Mouse (Mus musculus) ES-E14 (cell line): ENCODE measurements around the gene Ptpa. TPM values are rescaled to one million over a fixed set of nuclear protein-coding genes. Genes with fewer than 3 reads are reported as not detected.
A peak's percentile ranks its signal among the peaks of the same experiment; 100 is the strongest.

Source experiments
- DNase-seq: peaks from one replicate; pipeline ENCODE4 v3.0.0-alpha.2; 2013; ENCODE audit warnings: low read depth, low spot score
- H3K27ac ChIP-seq: 2 replicates; pipeline ENCODE4 v1.5.1; 2012; ENCODE audit warnings: low read depth, mild to moderate bottlenecking, low read length, moderate library complexity, mixed read lengths; ENCODE audit not compliant: poor library complexity, insufficient read depth, severe bottlenecking
- H3K36me3 ChIP-seq: 2 replicates; pipeline ENCODE4 v1.6.1; 2012; ENCODE audit warnings: mild to moderate bottlenecking, low read length, moderate library complexity, mixed read lengths; ENCODE audit not compliant: control insufficient read depth, poor library complexity, insufficient read depth, severe bottlenecking
- H3K4me1 ChIP-seq, 2 experiments: fragments of 150-350 bp in 1 of 2; sonication (generic) in 1 of 2; 2 replicates each; pipeline ENCODE4 v1.6.1; 2012; ENCODE audit warnings: low read length in 2 of 2, mild to moderate bottlenecking in 1 of 2, mixed read lengths in 1 of 2; ENCODE audit not compliant: control insufficient read depth in 2 of 2, insufficient read depth in 2 of 2, poor library complexity in 1 of 2
- H3K4me3 ChIP-seq, 2 experiments: fragments of 150-350 bp in 1 of 2; sonication (generic) in 1 of 2; 2 replicates each; pipeline ENCODE4 v1.5.1; 2012; ENCODE audit warnings: low read length in 2 of 2, low read depth in 1 of 2, mild to moderate bottlenecking in 1 of 2, mixed read lengths in 1 of 2; ENCODE audit not compliant: insufficient read depth in 1 of 2, poor library complexity in 1 of 2, severe bottlenecking in 1 of 2
- H3K9ac ChIP-seq: 2 replicates; pipeline ENCODE4 v1.6.1; 2012; ENCODE audit warnings: low read depth, mild to moderate bottlenecking, low read length, mixed read lengths; ENCODE audit not compliant: poor library complexity, insufficient read depth, severe bottlenecking
- H3K9me3 ChIP-seq: fragments of 150-350 bp; sonication (generic); 2 replicates; pipeline ENCODE4 v1.6.1; 2012; ENCODE audit warnings: low read depth, mild to moderate bottlenecking, low read length; ENCODE audit not compliant: control insufficient read depth, insufficient read depth
- CHD2 ChIP-seq: IDR thresholded peaks from 2 replicates; pipeline ENCODE4 v1.6.1; 2014; ENCODE audit warnings: mild to moderate bottlenecking, low read depth, low read length, inconsistent platforms
- HCFC1 ChIP-seq: IDR thresholded peaks from 2 replicates; pipeline ENCODE4 v1.6.1; 2012; ENCODE audit warnings: low read length, inconsistent platforms, borderline replicate concordance; ENCODE audit not compliant: insufficient read depth
- MAFK ChIP-seq: IDR thresholded peaks from 2 replicates; pipeline ENCODE4 v1.6.1; 2014; ENCODE audit warnings: mild to moderate bottlenecking, low read depth, low read length, inconsistent platforms; ENCODE audit not compliant: insufficient read depth
- ZC3H11A ChIP-seq: IDR thresholded peaks from 2 replicates; pipeline ENCODE4 v1.6.1; 2012; ENCODE audit warnings: low read depth, mild to moderate bottlenecking, inconsistent platforms, low read length, borderline replicate concordance
- ZNF384 ChIP-seq: IDR thresholded peaks from 2 replicates; pipeline ENCODE4 v1.6.1; 2012; ENCODE audit warnings: low read depth, low read length, inconsistent platforms
- in situ Hi-C, 2 experiments: fragments of 600-800 bp; cut with MboI; formaldehyde crosslinking; loops; one replicate each; pipeline ENCODE4 v1.15.1; 2025; ENCODE audit warnings: low sequenced_read_pairs in 2 of 2, inconsistent platforms in 1 of 2; ENCODE audit not compliant: unreplicated experiment in 2 of 2
- total RNA-seq: library from RNA; depleted of rRNA; stranded (reverse); fragments of 300-350 nt; gene quantifications from 2 replicates; pipeline ENCODE4 v1.2.3, GENCODE M21; 2012

Ptpa gene
- total RNA-seq, 1 experiment = 97.9 TPM

DNA sequence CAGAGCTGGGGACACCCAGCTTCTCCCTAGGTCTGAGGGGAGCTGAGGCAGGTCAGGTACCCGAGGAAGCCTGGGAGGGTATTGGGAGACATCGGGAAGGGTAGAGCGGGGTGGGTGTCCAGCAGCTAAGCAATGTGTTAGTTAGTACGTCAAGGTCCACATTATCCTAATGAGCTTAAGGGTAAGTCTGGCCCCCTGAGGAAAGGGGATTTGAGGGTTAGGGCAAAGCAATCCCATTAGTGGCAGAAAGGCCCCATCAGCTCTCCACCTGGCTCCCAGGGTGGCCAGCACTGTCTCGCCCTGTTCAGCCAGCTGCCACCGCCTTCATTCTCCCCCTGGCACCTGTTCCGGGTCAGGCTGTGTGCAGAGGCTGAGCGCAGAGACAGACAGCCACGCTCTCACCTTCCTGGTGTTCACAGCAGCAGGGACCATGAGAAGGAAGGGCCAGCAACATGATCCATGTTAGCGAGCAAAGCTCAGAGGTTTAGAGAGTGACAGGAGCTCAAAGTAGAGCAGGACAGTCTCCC is 17.8 kb upstream of the Ptpa start:
- TF ChIP-seq MAFK (no peak), ZNF384 (no peak), CHD2 (no peak)
- no peak for DNase-seq
- H3K4me3 ChIP-seq = no peak overlapping the region
- H3K27ac ChIP-seq = no peak overlapping the region; the same call in 1 of the 2 replicates
- H3K9ac ChIP-seq = no peak overlapping the region
- H3K4me1 ChIP-seq = peaks cover 4 to 34% of the 10 kb centered on the region in 2 experiments
- in situ Hi-C loops = no loop called here
- peaks cover 17% of the 10 kb centered on the region for H3K36me3 ChIP-seq
- no peaks in the 10 kb centered on the region for H3K9me3 ChIP-seq

GRCm38 (mm10) chr2:30399191-30400171 is 16.4 kb upstream of the Ptpa start:
- peak; percentile 42 for DNase-seq
- H3K36me3 ChIP-seq = peaks cover 17% of the 10 kb centered on the region
- TF ChIP-seq CHD2 (no peak), MAFK (peak; percentile 87)
- H3K27ac ChIP-seq = peak overlapping the region; percentile 71
- peak overlapping the region; percentile 15; the same call in 1 of the 2 replicates for H3K9ac ChIP-seq
- H3K9me3 ChIP-seq = no peaks in the 10 kb centered on the region
- in situ Hi-C loops = no loop called here
- peaks cover 4 to 34% of the 10 kb centered on the region in 2 experiments for H3K4me1 ChIP-seq
- peak overlapping the region; percentile 9 to 19; a peak in 2 of 4 replicates for H3K4me3 ChIP-seq

DNA sequence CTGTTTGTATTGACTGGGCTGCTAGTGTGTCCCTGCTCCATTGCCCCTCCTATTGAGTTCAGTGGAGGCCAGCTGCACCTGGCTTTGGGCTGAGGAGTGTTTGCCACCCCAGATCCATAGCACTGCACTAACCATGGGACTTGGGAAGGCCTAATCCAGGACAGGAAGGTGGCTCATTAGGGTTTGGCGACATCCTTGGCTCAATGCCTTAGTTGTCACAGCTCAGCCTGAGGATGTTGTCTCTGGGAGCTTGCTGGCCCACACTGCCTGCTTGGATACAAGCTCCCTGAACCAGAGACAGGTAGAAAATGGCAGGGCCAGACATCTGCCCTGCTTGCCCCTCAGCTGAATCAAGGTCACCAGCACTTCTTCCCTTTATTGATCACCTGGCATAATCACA is 14.3 kb upstream of the Ptpa start:
- no peak overlapping the region for H3K9ac ChIP-seq
- peaks cover 19% of the 10 kb centered on the region for H3K36me3 ChIP-seq
- H3K4me1 ChIP-seq = peaks cover 4 to 37% of the 10 kb centered on the region in 2 experiments
- in situ Hi-C loops = no loop called here
- H3K4me3 ChIP-seq = no peak overlapping the region
- H3K9me3 ChIP-seq = no peaks in the 10 kb centered on the region
- H3K27ac ChIP-seq = no peak overlapping the region
- TF ChIP-seq MAFK (no peak), ZNF384 (no peak), ZC3H11A (no peak), HCFC1 (no peak), CHD2 (no peak)
- DNase-seq = no peak

GRCm38 (mm10) chr2:30402351-30402826 is 13.4 kb upstream of the Ptpa start:
- Histone ChIP-seq H3K36me3 (peaks cover 14% of the 10 kb centered on the region), H3K4me1 (peaks cover 4 to 32% of the 10 kb centered on the region in 2 experiments), H3K9ac (no peak overlapping the region), H3K4me3 (no peak overlapping the region), H3K27ac (no peak overlapping the region), H3K9me3 (no peaks in the 10 kb centered on the region)
- in situ Hi-C loops = no loop called here
- TF ChIP-seq ZNF384 (no peak), HCFC1 (no peak), MAFK (no peak), CHD2 (no peak), ZC3H11A (no peak)
- no peak for DNase-seq
